Mouse (Mus musculus) CH12.LX (cell line): ENCODE data around the gene Zbtb39. TPM values are rescaled to one million over a fixed set of nuclear protein-coding genes. Genes with fewer than 3 reads are reported as not detected.

ENCODE experiments used
- DNase-seq: peaks from one replicate; pipeline ENCODE4 v3.0.0-alpha.2; 2013; ENCODE audit errors: extremely low read depth
- H3K27ac ChIP-seq: 2 replicates; pipeline ENCODE4 v1.5.1; 2012; ENCODE audit warnings: low read depth, mild to moderate bottlenecking, control low read depth, moderate library complexity; ENCODE audit not compliant: insufficient read depth
- H3K27me3 ChIP-seq: replicated peaks from 2 replicates; pipeline ENCODE3; 2012; ENCODE audit warnings: inconsistent platforms
- H3K36me3 ChIP-seq, 2 experiments: replicated peaks in 1 of 2; 2 replicates each; pipeline versions ENCODE3 to v1.6.1; 2012; ENCODE audit warnings: inconsistent platforms in 1 of 2, low read length in 1 of 2, mild to moderate bottlenecking in 1 of 2, mixed read lengths in 1 of 2, moderate library complexity in 1 of 2; ENCODE audit not compliant: control insufficient read depth in 1 of 2, insufficient read depth in 1 of 2
- H3K4me1 ChIP-seq, 2 experiments: 2 replicates each; pipeline ENCODE4 v1.6.1; 2012; ENCODE audit warnings: inconsistent platforms in 1 of 2, moderate library complexity in 1 of 2; ENCODE audit not compliant: insufficient read depth in 2 of 2, control insufficient read depth in 1 of 2
- H3K4me2 ChIP-seq: 2 replicates; pipeline ENCODE4 v1.6.1; 2012; ENCODE audit warnings: low read depth, mild to moderate bottlenecking, control low read depth; ENCODE audit not compliant: poor library complexity, insufficient read depth, severe bottlenecking
- H3K4me3 ChIP-seq, 3 experiments: fragments of 150-350 bp in 1 of 3; sonication (generic) in 1 of 3; replicated peaks in 1 of 3; 2 replicates each; pipeline versions ENCODE3 to v1.5.1; 2011 to 2012; ENCODE audit warnings: low read depth in 2 of 3, low read length in 2 of 3, mild to moderate bottlenecking in 2 of 3, moderate library complexity in 2 of 3, control low read depth in 1 of 3, improper control_type of control experiment in 1 of 3, inconsistent platforms in 1 of 3, mixed read lengths in 1 of 3; ENCODE audit not compliant: poor library complexity in 1 of 3
- H3K79me2 ChIP-seq: replicated peaks from 2 replicates; pipeline ENCODE4 v1.6.1; 2012; ENCODE audit warnings: mild to moderate bottlenecking, moderate library complexity; ENCODE audit not compliant: control insufficient read depth, poor library complexity, insufficient read depth, severe bottlenecking; ENCODE audit errors: extremely low read depth
- H3K9ac ChIP-seq: 2 replicates; pipeline ENCODE4 v1.6.1; 2012; ENCODE audit warnings: low read depth, mild to moderate bottlenecking, control low read depth, moderate library complexity; ENCODE audit not compliant: insufficient read depth
- H3K9me3 ChIP-seq: replicated peaks from 2 replicates; pipeline ENCODE3; 2012; ENCODE audit warnings: low read length, inconsistent platforms, mixed read lengths
- BHLHE40 ChIP-seq: IDR thresholded peaks from 2 replicates; pipeline ENCODE4 v1.6.1; 2011; ENCODE audit warnings: mild to moderate bottlenecking, low read depth, low read length, improper control_type of control experiment
- E2F4 ChIP-seq: IDR thresholded peaks from 2 replicates; pipeline ENCODE4 v1.6.1; 2011; ENCODE audit warnings: low read depth, low read length, improper control_type of control experiment; ENCODE audit not compliant: insufficient replicate concordance
- JUN ChIP-seq: IDR thresholded peaks from 2 replicates; pipeline ENCODE4 v1.6.1; 2011; ENCODE audit warnings: low read depth, mild to moderate bottlenecking, low read length, improper control_type of control experiment, moderate library complexity; ENCODE audit not compliant: insufficient read depth
- KAT2A ChIP-seq: IDR thresholded peaks from 2 replicates; pipeline ENCODE4 v1.6.1; 2012; ENCODE audit warnings: low read length, improper control_type of control experiment, inconsistent platforms; ENCODE audit not compliant: insufficient replicate concordance
- MAFK ChIP-seq: IDR thresholded peaks from 2 replicates; pipeline ENCODE4 v1.6.1; 2011; ENCODE audit warnings: low read length, improper control_type of control experiment; ENCODE audit not compliant: insufficient replicate concordance
- MAZ ChIP-seq: IDR thresholded peaks from 2 replicates; pipeline ENCODE4 v1.6.1; 2012; ENCODE audit warnings: low read depth, mild to moderate bottlenecking, inconsistent platforms, low read length, improper control_type of control experiment, moderate library complexity
- MXI1 ChIP-seq: IDR thresholded peaks from 2 replicates; pipeline ENCODE4 v1.6.1; 2011; ENCODE audit warnings: mild to moderate bottlenecking, low read depth, low read length, improper control_type of control experiment
- NRF1 ChIP-seq: IDR thresholded peaks from 2 replicates; pipeline ENCODE4 v1.6.1; 2014; ENCODE audit warnings: low read depth, mild to moderate bottlenecking, inconsistent platforms, low read length, improper control_type of control experiment, moderate library complexity
- RAD21 ChIP-seq: IDR thresholded peaks from 2 replicates; pipeline ENCODE4 v1.6.1; 2011; ENCODE audit warnings: low read depth, mild to moderate bottlenecking, low read length, improper control_type of control experiment, moderate library complexity
- SIN3A ChIP-seq: IDR thresholded peaks from 2 replicates; pipeline ENCODE4 v1.6.1; 2012; ENCODE audit warnings: low read length, improper control_type of control experiment, inconsistent platforms
- SMC3 ChIP-seq: IDR thresholded peaks from 2 replicates; pipeline ENCODE4 v1.6.1; 2011; ENCODE audit warnings: low read depth, low read length, improper control_type of control experiment
- UBTF ChIP-seq: IDR thresholded peaks from 2 replicates; pipeline ENCODE4 v1.6.1; 2012; ENCODE audit warnings: low read depth, mild to moderate bottlenecking, inconsistent platforms, low read length, improper control_type of control experiment, moderate library complexity
- USF2 ChIP-seq: conservative IDR thresholded peaks from 2 replicates; pipeline ENCODE4 v1.6.1; 2011; ENCODE audit warnings: low read depth, low read length, improper control_type of control experiment
- ZC3H11A ChIP-seq: IDR thresholded peaks from 2 replicates; pipeline ENCODE4 v1.6.1; 2012; ENCODE audit warnings: low read depth, mild to moderate bottlenecking, inconsistent platforms, low read length, improper control_type of control experiment
- ZNF384 ChIP-seq: IDR thresholded peaks from 2 replicates; pipeline ENCODE4 v1.6.1; 2012; ENCODE audit warnings: low read depth, low read length, improper control_type of control experiment, inconsistent platforms
- dilution Hi-C: fragments of 300-500 bp; cut with MboI; formaldehyde crosslinking; loops from 2 replicates; pipeline ENCODE4 v1.14.3; 2020; ENCODE audit warnings: low sequenced_read_pairs; ENCODE audit not compliant: extremely low pct_unique_long_range_greater_than_20kb, extremely low pct_ligation_motif_present
- in situ Hi-C: fragments of 300-500 bp; cut with MboI; formaldehyde crosslinking; loops from 3 replicates; pipeline ENCODE4 v1.14.3; 2019; ENCODE audit warnings: low sequenced_read_pairs, low pct_ligation_motif_present, low pct_unique_long_range_greater_than_20kb, mixed read lengths
- polyA plus RNA-seq: library from polyadenylated mRNA; unstranded; fragments of >175 nt; gene quantifications from 2 replicates; pipeline ENCODE4 v1.2.1, GENCODE M21; 2012; ENCODE audit warnings: low read depth; ENCODE audit not compliant: insufficient read length
- total RNA-seq, 2 experiments: library from RNA; depleted of rRNA; stranded (reverse); fragments of 300-350 nt in 1 of 2; fragments of >200 nt in 1 of 2; gene quantifications; 2 replicates each; pipeline ENCODE4 v1.2.3; 2012 to 2014

Zbtb39 gene
- total and polyA plus RNA-seq, 3 experiments, result 1.1 to 5.0 (median 4.2) TPM

DNA sequence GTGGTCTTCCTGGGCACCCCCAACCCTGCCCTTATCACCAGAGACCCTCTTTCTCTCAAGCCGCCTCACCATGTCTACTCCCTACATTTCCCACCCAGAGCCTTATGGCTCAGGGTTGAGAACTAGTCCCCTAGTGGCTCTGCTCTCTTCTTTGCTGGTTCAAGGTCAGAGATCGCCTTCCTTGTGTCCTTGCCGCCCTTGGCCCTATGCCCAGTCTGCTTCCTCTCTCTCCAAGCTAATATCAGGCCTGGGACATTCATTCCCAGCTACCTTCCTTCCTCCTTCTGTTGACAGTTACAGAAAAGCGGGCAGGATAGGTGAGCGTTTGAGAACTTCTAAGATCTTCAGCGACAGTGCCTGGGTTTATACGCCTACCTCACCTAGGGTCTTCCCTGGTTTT is 31.6 kb upstream of the Zbtb39 start:
- no peak for DNase-seq
- Histone ChIP-seq H3K79me2 (no peaks in the 10 kb centered on the region), H3K9ac (no peak overlapping the region), H3K9me3 (no peaks in the 10 kb centered on the region), H3K4me1 (peaks cover 0 to 5% of the 10 kb centered on the region in 2 experiments; a peak in 1 of 4 replicates), H3K27ac (no peak overlapping the region), H3K4me2 (no peak overlapping the region), H3K4me3 (no peak overlapping the region), H3K27me3 (no peaks in the 10 kb centered on the region), H3K36me3 (no peaks in the 10 kb centered on the region)
- dilution Hi-C loops, result no loop called here
- TF ChIP-seq MXI1, result no peak
- in situ Hi-C loops, result no loop called here

DNA sequence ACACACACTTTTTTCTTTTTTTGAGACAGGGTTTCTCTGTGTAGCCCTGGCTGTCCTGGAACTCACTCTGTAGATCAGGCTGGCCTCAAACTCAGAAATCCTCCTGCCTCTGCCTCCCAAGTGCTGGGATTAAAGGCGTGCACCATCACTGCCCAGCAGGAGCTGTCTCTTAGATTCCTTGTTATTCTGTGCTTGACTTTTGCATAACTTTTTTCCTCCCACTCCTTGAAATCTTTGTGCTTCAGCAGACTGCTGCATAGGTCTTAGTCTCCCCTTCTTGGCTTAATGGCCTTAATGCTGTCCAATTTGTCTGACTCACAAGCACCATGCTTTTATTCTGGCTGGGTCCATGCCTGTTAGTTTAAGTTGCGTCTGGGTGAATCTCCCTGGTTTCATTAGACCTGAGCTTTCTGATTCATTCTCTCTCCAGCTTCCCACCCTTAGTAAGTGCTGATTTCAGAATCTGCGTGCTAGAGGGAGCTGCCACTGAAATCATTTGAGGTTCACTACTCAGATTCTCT is 30.4 kb upstream of the Zbtb39 start:
- Histone ChIP-seq H3K9me3 (no peaks in the 10 kb centered on the region), H3K4me1 (peaks cover 0 to 3% of the 10 kb centered on the region in 2 experiments; a peak in 1 of 4 replicates), H3K9ac (no peak overlapping the region), H3K79me2 (no peaks in the 10 kb centered on the region), H3K4me3 (no peak overlapping the region), H3K4me2 (no peak overlapping the region), H3K36me3 (no peaks in the 10 kb centered on the region), H3K27ac (no peak overlapping the region), H3K27me3 (no peaks in the 10 kb centered on the region)
- DNase-seq, result no peak
- dilution Hi-C loops (no loop called here), in situ Hi-C loops (no loop called here)
- TF ChIP-seq JUN (no peak), E2F4 (no peak)

DNA sequence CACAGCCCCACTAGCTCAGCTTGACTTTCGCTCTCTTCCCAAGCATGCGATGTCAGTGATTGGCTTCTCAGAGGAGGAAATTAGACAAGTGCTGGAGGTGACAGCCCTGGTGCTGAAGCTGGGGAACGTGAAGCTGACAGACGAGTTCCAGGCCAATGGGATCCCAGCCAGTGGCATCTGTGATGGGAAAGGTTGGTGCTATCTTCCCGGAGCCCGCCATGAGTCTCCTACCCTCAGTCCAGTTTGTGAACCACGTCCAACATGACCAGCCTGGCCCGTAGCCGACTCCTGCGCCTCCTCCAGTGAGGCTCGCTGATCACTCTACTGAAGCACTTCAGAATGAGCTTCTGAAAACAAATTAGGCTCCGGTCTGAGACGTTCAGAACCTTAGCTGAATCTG is 29.0 kb upstream of the Zbtb39 start:
- H3K4me2 ChIP-seq, result no peak overlapping the region
- H3K4me1 ChIP-seq, result peaks cover 0 to 3% of the 10 kb centered on the region in 2 experiments; a peak in 1 of 4 replicates
- H3K27me3 ChIP-seq, result no peaks in the 10 kb centered on the region
- TF ChIP-seq UBTF (no peak), ZC3H11A (no peak), RAD21 (no peak), SIN3A (no peak), SMC3 (no peak), USF2 (no peak), KAT2A (no peak), NRF1 (no peak), ZNF384 (no peak), BHLHE40 (no peak), E2F4 (no peak), MAFK (no peak), MAZ (no peak)
- H3K36me3 ChIP-seq, result no peaks in the 10 kb centered on the region
- no peak overlapping the region for H3K4me3 ChIP-seq
- H3K9me3 ChIP-seq, result no peaks in the 10 kb centered on the region
- no peak for DNase-seq
- in situ Hi-C loops, result no loop called here
- dilution Hi-C loops, result no loop called here
- H3K79me2 ChIP-seq, result no peaks in the 10 kb centered on the region
- H3K27ac ChIP-seq, result no peak overlapping the region
- H3K9ac ChIP-seq, result no peak overlapping the region
